Mouse (Mus musculus) C2C12 (cell line): Measurements from ENCODE around the gene Nol12. TPM values are rescaled to one million over a fixed set of nuclear protein-coding genes. Genes with fewer than 3 reads are reported as not detected.

ENCODE experiments used
- H3K27me3 ChIP-seq: one replicate; pipeline ENCODE4 v1.6.1; 2011; ENCODE audit not compliant: control insufficient read depth, insufficient read depth, insufficient read length
- H3K36me3 ChIP-seq: one replicate; pipeline ENCODE4 v1.6.1; 2011; ENCODE audit not compliant: control insufficient read depth, insufficient read depth
- H3K4me3 ChIP-seq: one replicate; pipeline ENCODE4 v1.5.1; 2011; ENCODE audit warnings: mild to moderate bottlenecking, control low read depth; ENCODE audit not compliant: poor library complexity, insufficient read depth, severe bottlenecking
- H3K79me2 ChIP-seq: one replicate; pipeline ENCODE4 v1.6.1; 2011; ENCODE audit not compliant: control insufficient read depth, insufficient read depth
- H3K79me3 ChIP-seq: one replicate; pipeline ENCODE4 v1.6.1; 2011; ENCODE audit warnings: low read depth, control low read depth
- H3ac ChIP-seq: one replicate; pipeline ENCODE3; 2011; ENCODE audit warnings: low read depth; ENCODE audit not compliant: control insufficient read depth, insufficient read length
- CEBPB ChIP-seq: IDR thresholded peaks from one replicate; pipeline ENCODE4 v1.6.1; 2011; ENCODE audit warnings: low read depth, mild to moderate bottlenecking, control low read depth, moderate library complexity
- CTCF ChIP-seq: IDR thresholded peaks from one replicate; pipeline ENCODE4 v1.5.1; 2011; ENCODE audit not compliant: control insufficient read depth, insufficient read depth, insufficient read length
- FOSL1 ChIP-seq: IDR thresholded peaks from one replicate; pipeline ENCODE4 v1.8.0; 2011; ENCODE audit warnings: mild to moderate bottlenecking, low read length; ENCODE audit not compliant: poor library complexity, insufficient read depth, severe bottlenecking
- MAX ChIP-seq: IDR thresholded peaks from one replicate; pipeline ENCODE4 v1.6.1; 2011; ENCODE audit warnings: mild to moderate bottlenecking, control low read depth
- MYOD1 ChIP-seq: IDR thresholded peaks from one replicate; pipeline ENCODE4 v1.6.1; 2011; ENCODE audit warnings: low read depth; ENCODE audit not compliant: control insufficient read depth, insufficient read length
- MYOG ChIP-seq: IDR thresholded peaks from one replicate; pipeline ENCODE4 v1.6.1; 2011; ENCODE audit not compliant: control insufficient read depth, insufficient read length; ENCODE audit errors: extremely low read depth
- USF1 ChIP-seq: IDR thresholded peaks from one replicate; pipeline ENCODE4 v1.6.1; 2011; ENCODE audit warnings: low read depth, mild to moderate bottlenecking, control low read depth, moderate library complexity
- polyA plus RNA-seq: library from polyadenylated mRNA; unstranded; fragments of >200 nt; fragmentation: generic; extraction: Trizol; gene quantifications from one replicate; pipeline ENCODE4 v1.2.1, GENCODE M21; 2012; ENCODE audit warnings: missing spikeins

Nol12 gene
- polyA plus RNA-seq, 1 experiment = 108 TPM

DNA sequence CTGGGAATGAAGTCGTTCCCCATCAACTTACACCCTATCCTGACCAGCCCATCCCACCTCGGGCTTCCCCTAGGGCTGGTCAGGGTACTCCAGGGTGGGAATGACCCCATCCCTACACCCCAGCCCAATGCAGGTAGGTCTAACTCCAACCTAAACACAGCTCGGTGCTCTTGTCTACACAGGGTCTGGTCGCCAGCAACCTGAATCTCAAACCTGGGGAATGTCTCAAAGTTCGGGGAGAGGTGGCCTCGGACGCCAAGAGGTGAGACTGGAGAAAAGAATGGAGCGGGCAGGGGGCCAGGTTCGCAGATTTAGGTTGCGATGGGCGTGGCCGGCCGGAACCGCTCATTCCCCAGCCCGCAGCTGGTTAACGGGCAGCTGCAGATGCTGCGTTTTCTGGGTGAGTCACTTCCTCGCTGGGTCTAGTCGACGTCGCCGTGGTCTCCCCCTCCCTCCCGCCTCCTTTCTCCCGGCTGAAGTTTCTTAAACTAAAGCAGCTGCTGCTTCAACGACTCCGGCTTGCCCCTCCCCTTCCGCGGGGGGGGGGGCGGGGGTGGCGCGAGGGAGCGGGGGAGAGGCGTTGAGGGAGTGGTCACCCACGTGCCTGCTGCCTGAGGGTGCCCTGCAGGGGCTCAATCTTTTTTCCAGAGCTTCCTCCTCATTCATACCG, 6.8 kb upstream of the Nol12 start:
- TF ChIP-seq CTCF (no peak), USF1 (peak; percentile 62), MAX (peak; percentile 85), MYOD1 (peak; percentile 89), CEBPB (no peak), MYOG (no peak), FOSL1 (peak; percentile 43)
- Histone ChIP-seq H3K36me3 (peaks cover 33% of the 10 kb centered on the region), H3K79me3 (peaks cover 27% of the 10 kb centered on the region), H3K4me3 (peak overlapping the region; percentile 99), H3K27me3 (no peaks in the 10 kb centered on the region), H3ac (peak overlapping the region; percentile 99), H3K79me2 (peaks cover 37% of the 10 kb centered on the region)

DNA sequence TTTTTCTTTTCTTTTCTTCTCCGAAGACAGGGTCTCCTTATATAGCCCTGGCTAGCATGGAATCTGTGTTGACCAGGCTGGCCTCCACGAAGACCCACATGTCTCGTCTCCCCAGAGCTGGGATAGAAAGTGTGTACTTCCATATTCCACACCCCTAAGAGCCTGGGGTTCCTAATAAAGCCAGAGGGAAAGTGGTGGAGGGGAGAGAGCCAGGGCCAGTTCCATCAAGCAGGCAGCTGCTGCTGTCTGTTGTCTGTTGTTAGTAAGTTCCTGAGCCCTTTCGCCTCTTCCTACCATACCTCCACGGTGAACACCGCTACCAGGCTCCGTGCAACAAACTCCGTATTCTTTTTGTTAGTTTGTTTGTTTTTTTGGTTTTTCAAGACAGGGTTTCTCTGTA, 6.2 kb upstream of the Nol12 start:
- Histone ChIP-seq H3ac (peak overlapping the region; percentile 84), H3K79me3 (peaks cover 27% of the 10 kb centered on the region), H3K4me3 (peak overlapping the region; percentile 99), H3K27me3 (no peaks in the 10 kb centered on the region), H3K36me3 (peaks cover 33% of the 10 kb centered on the region), H3K79me2 (peaks cover 37% of the 10 kb centered on the region)
- TF ChIP-seq MYOD1 = peak; percentile 42
- TF ChIP-seq MAX = peak; percentile 5
- TF ChIP-seq MYOG = no peak
- no peak for TF ChIP-seq USF1

DNA sequence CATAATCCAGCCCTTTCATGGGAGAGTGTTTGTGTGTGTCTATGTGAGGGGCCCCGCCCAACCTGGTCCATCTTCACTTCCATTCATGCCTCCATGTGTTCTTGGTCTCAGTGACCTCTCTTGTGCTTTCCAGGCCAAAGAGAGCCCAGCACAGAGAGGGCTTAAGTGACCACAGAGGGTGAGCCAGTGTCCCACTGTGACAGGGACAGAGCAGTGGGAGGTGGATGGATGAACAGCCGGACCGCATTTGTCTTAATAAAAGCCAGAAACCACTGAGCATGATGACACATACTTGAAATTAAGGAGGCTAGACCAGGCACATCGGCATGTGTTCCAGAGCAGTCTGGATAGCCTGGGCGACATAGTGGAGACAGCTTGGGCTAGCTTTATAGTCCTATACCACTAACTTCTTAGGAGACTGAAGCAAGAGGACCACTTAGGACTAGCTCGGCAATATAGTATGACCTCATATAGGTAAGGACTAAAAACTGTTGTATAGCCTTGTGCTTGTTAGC, 4.5 kb upstream of the Nol12 start:
- H3K79me3 ChIP-seq = peaks cover 30% of the 10 kb centered on the region
- TF ChIP-seq MYOD1 (no peak), MAX (no peak), MYOG (no peak), FOSL1 (no peak), USF1 (no peak)
- H3K36me3 ChIP-seq = peaks cover 33% of the 10 kb centered on the region
- H3K79me2 ChIP-seq = peaks cover 41% of the 10 kb centered on the region
- H3ac ChIP-seq = peak overlapping the region; percentile 20
- no peaks in the 10 kb centered on the region for H3K27me3 ChIP-seq
- no peak overlapping the region for H3K4me3 ChIP-seq

DNA sequence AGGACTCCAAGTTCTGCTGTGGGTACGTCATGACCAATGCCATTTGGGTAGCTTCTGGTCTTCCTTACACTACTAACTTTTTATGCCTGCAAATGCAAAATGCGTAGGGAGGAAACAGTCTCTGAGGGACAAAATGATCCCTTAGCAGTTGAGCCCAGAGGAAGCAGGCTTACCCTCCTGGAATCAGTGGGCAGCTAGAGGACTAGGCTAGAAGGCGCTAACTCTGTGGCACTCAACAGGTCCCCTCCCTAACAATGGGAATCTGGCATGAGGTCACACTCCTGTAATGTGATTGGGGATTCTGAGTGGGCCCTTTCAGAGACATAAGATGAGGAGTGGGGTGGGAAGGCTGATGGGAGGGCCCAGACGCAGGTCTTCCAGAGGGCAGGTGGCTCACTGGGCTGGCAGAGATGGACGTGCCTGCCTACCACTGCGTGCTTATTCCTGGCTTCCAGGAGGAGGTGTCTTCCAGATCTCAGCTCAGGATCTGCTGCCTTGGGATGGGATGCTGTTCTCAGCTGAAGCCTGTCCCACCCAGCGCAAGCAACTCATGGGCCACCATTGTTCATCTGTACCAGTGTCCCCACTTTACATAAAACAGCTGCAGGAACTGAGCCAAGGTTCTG, 3.8 kb upstream of the Nol12 start:
- TF ChIP-seq FOSL1 = no peak
- TF ChIP-seq CTCF = no peak
- no peak for TF ChIP-seq CEBPB
- TF ChIP-seq MAX = peak; percentile 31
- TF ChIP-seq MYOD1 = peak; percentile 43
- TF ChIP-seq MYOG = no peak
- peak; percentile 0 for TF ChIP-seq USF1
- H3K36me3 ChIP-seq = peaks cover 33% of the 10 kb centered on the region
- peaks cover 36% of the 10 kb centered on the region for H3K79me3 ChIP-seq
- peaks cover 47% of the 10 kb centered on the region for H3K79me2 ChIP-seq
- H3K27me3 ChIP-seq = no peaks in the 10 kb centered on the region
- no peak overlapping the region for H3ac ChIP-seq
- H3K4me3 ChIP-seq = no peak overlapping the region

DNA sequence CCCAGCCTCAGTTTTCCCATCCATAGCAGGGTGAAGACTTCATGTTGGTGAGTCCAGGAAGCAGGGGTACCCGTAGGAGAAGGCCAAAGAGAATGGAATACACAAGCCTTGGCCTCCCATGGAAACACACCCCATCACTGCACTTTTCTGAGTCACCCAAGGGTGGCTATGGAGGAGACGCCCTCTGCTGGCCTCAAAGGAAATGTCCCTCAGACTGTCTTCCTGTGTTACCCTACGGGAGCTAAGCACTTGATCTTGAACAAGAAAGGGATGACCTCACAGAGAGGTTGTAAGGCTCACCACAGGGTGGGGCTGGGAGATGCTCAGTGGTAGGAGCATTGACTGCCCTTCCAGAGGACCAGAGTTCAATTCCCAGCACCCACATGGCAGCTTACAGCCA, 3.2 kb upstream of the Nol12 start:
- Histone ChIP-seq H3ac (no peak overlapping the region), H3K79me2 (peaks cover 52% of the 10 kb centered on the region), H3K79me3 (peaks cover 41% of the 10 kb centered on the region), H3K27me3 (no peaks in the 10 kb centered on the region), H3K36me3 (peaks cover 37% of the 10 kb centered on the region), H3K4me3 (no peak overlapping the region)
- peak; percentile 80 for TF ChIP-seq CTCF
- TF ChIP-seq CEBPB = no peak
- TF ChIP-seq MYOD1 = no peak
- TF ChIP-seq MAX = peak; percentile 65
- no peak for TF ChIP-seq USF1
- peak; percentile 17 for TF ChIP-seq FOSL1
- no peak for TF ChIP-seq MYOG

DNA sequence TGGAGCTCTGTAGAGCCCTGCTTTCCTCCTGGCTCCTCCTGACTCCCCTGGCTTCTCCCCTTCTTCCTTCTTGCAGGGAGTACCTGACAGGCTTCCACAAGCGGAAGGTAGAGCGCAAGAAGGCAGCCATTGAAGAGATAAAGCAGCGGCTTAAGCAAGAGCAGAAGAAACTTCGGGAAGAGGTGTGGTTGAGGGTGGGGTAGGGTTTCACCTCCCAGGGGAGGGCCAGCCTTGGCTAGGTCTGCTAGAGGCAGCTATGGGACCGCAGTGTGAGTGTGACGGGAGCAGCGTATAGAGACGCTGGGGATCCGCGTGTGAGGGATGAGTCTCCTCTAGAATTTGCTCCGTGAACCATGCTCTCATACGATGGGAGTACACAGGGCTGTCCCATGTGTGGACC, 1.7 kb downstream of the Nol12 start:
- peaks cover 52% of the 10 kb centered on the region for H3K36me3 ChIP-seq
- no peak overlapping the region for H3K4me3 ChIP-seq
- peaks cover 24% of the 10 kb centered on the region for H3K79me2 ChIP-seq
- H3ac ChIP-seq = no peak overlapping the region
- peaks cover 14% of the 10 kb centered on the region for H3K79me3 ChIP-seq
- H3K27me3 ChIP-seq = no peaks in the 10 kb centered on the region
- TF ChIP-seq USF1 (no peak), MYOD1 (no peak), MAX (no peak), MYOG (no peak), CTCF (no peak), CEBPB (no peak), FOSL1 (no peak)
